Mouse (Mus musculus) lung, postnatal 36 days (tissue): Measurements from ENCODE around the gene Sigirr.

Experiments used
- DNase-seq: peaks from one replicate; pipeline ENCODE4 v3.0.0; 2022; ENCODE audit warnings: mixed read lengths

The Sigirr gene

DNA sequence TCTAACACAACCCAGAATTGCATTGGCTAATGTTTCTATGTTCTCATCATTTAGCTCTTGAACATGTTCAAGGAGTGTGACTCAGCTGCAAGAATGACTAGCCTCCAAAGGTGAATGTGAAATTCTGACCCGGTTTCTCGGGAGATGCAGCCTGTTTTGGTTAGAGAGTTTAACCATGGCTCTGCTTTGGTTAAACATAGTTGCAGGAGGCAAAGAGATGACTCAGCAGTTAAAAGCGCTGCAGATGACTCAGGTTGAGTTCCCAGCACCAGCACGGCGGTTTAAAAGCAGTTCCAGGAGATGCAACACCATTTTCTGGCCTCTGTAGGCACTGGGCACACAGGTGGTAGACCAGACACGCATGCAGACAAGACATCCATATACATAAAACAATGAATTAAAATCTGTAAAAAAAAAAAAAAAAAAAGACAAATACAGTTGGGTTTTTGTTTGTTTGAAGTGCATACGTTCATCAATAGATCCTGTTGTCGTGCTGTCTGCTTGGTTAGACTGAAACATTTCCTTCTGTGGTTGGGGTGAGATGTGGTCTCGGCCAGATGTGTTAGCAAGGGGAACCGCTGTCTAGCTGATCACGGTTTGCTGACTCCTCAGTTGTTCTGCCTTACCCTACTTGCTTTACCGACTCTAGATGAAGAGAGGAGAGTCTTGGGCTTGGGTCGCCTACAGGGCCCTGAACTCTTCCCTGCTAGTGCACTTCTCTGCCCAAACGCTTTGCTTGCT is 41.6 kb downstream of the Sigirr start:
- no peak for DNase-seq

DNA sequence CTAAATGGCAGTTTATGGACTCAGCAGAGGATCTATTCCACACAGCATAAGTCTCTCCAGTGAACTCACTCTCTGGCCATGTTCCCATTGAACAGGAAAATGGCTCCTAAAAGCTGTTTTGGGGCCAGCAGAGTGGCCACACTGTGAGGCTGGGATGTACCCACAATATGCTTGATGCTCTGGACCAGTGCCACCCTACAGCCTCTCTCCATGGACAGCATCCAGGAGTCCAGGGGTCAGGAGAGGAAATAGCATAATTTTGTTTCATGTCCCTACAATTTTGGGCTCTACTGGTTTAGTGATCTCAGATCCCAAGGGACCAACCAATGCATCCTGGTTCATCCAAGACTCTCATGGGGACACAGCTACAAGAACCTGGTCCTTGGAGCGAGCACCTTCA is 42.8 kb downstream of the Sigirr start:
- no peak for DNase-seq

DNA sequence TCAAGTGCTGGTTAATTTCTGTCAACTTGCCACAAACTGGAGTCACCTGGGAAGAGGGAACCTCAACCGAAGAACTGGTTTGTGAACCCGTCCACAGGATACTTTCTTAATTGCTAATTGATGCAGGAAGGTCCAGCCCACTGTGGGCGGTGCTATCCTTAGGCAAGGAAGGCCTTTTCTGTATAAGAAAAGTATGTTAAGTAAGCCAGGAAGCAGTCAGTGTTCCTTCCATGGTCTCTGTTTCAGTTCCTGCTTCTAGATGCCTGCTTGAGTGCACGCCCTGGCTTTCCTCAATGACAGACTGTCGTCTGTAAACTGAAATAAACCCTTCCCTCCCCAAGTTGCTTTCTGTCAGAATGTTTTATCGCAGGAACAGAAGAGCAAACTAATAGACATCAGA is 43.4 kb downstream of the Sigirr start:
- no peak for DNase-seq

DNA sequence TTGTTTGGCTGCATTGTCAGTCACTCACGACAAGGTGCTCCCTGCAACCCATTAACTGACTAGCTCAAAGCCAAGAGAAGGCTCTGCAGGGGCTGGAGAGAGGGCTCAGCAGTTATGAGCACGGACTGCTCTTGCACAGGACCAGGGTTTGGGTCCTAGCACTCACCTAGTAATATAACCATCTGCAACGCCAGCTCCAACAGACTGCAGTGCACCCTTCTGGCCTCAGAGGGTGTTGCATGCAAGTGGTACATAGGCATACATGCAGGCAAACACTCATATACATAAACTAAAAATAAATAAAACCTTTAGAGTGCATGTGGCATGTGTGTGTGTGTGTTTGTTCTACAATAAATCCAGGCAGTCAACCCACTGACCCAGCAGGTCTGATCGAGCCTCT is 44.6 kb downstream of the Sigirr start:
- DNase-seq, result no peak

DNA sequence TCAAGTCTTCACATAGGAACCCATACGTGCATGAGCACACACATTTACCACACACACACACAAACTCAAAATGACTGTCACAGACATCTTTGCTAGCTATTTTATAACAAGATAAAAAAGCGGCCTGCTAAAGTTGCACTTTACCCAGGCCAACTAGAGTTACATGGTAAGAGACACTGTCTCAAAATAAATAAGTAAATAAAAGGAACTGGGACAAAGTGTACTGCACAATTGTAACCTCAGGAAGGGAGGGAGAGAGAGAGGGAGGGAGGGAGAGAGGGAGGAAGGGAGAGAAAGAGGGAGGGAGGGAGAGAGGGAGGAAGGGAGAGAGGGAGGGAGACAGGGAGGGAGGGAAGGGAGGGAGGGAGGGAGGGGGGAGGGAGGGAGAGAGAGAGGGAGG is 48.0 kb downstream of the Sigirr start:
- DNase-seq, result no peak

DNA sequence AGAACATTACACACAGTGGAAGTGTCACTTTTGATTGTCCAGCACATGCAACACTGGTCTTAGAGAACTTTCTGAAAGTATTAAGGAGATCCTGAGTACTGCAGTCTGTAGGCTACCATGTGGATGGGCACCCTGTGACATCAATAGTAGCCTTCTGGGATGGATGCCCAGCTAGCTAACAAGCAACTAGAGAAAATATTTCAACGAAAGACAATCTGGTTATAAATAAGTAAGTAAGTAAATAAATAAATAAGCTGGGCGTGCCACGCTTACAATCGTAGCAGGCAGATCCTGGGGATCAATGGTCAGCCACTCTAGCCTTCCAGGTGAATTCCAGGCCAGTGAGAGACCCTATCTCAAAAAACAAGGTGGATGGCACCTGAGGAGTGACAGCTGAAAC is 48.4 kb downstream of the Sigirr start:
- no peak for DNase-seq

DNA sequence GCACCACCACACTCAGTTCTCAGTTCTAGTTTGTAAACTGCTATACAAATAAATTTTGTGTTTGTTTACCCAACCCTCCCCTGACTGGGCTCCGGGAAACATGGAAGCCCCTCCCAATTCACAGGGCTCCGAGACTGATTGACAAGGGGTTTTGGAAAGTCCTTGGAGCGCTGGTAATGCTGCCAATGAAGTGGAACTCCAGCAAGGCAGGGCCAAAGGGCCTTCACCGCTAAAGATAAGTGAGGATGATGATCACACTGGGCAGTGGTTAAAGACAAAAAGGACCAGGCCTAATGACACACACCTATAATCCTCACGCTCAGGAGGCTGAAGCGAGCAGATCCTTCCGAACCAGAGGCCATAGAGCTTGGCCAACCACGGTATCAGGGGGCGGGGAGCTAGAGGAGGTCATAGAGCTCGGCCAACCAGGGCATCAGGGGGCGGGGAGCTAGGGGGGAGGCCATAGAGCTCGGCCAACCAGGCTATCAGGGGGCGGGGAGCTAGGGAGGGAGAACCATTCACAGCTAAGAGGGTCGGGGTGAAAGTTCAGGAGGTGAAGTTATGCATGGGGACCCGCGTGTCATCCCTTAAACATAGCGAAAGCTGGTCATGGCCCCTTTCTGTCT is 49.2 kb downstream of the Sigirr start:
- no peak for DNase-seq

DNA sequence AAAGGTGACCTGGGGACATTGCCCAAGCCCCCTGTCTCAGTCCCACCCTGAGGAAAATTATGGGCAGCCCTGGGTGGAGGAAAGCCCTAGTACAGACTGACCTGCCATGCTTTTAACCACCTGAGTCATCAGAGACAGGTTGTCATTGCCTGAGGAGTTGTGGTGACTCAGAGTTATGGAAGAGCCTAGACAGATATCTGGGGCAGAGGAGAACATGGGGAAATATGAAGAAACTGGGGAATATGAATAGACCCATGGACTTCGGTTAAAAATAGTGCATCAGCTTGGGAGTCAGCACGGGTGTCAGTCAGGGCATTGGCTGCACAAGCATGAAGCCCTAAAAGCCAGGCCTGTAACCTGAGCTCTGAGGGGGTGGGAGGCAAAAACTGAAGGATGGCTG is 51.0 kb downstream of the Sigirr start:
- DNase-seq, result no peak

DNA sequence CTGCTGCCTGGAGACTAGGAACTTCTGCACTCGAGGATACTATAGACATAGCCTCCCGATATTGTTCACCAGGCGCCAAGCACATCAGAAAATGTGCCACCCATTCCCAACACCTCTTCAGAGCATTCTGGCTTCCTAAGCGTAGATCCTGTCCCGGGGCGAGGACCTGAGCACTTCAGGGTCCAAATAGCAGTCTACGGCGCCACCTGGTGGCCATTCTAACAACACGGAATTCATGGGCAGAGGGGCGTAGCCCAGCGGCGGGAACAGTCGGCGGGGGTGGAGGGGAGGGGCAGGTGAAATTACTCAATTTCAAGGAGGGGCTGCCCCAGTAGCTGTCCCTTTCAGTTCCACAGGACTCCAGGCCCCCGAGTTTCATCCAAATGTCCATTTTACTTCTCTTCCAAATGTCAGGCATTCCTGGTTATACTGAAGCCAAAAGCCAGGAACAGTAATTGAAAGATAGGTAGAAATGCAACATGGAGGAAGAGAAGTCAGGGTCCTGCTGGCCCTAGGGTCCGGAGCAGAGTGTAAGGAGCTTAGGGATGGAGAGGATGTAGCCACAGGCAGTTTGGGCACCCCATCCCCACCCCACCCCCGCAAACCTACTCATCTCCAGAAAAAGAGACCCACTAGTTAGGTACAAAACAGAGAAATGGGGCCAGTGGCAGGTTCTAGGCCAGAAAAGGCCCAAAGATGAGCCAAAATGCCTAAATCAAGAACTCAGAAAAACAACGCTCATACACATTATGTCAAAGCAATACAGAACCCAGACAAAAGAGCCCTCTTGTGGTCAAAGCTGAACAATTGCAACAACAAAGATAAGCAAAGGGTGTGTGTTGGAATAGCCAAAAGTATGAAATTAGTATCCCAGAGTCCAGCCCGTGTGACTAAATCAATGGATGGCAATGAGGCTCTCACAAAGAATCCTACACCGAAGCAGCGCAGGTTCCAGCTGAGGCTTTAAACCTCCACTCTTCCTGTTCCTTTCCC is 51.9 kb downstream of the Sigirr start:
- DNase-seq, result peak; percentile 97

DNA sequence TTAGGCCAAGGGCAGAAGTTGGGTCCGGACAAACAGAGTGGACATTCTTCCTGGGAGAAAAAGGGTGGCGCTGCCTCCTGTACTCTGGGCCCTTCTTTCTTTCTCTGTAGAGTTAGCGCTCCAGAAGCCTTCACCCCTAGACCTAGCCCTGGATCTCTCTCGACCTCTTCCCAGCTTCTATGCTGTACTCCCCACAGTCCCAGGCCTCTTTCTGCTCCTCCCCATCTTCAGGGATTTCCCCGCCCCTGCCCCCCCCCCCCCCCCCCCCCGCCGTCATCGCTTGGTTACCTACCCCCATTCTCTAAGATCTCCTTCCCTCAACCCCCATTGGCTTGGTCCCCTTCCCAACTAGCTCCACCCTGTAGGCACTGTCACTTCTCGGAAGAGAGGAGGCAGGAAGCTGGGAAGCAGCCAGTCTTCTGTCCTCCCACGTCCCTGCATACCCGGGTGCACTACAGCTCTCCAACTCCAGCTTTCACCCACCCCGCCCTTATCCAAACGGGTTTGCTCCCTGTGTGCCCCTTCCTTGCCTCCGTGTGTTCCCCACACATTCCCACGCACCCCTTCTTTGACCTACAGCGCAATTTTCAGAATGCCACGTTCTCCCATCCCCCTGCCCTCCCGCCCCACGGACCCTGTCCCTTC is 52.7 kb downstream of the Sigirr start:
- peak; percentile 91 for DNase-seq

DNA sequence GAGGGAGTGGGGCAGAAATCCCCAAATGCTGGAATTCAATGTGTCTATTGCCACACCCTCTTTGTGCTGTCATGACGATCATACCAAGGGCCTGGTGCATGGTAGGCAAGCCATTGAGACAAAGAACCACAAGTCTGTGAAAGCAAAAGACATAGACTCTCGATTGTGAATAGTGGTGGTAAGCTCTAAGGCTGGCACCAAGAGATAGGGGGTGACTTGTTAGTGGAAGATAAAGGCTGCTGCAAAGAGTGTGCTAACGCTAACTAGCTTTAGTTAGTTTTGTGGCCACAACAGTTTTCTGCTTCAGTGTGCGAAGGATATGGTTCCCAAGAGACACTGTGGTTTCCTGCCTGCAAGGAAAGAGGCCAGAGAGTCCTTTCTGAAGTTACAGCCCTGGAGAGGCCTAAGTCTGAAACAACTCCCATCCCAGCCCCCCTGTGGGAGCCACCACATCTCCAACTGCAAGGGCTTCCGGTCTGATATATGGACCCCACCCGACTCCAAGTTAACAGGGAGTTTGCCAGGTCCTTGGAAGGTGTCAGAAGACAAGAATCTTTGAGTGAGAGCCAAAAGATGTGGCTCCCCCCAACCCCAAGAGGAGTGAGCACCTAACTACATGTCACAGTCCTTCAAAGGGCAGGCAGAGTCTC is 53.3 kb downstream of the Sigirr start:
- peak; percentile 43 for DNase-seq

DNA sequence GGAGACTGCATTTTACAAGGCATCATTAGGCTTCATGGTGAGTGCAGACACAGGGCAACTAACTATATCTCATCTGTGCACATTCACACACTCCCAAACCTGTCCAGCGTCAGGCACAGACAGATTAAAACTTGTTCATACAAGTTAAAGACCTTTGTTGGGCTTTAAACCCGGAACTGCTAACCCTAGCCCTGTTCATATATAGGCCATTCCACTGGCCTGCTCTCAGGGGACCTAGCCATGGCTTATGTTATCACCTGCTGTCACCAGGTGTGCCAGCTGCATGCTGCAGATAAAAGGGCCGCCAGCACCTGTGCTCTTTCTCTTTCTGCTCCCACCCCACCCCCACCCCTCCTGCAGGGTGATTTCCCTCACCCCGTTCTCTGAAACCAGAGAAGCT is 57.8 kb downstream of the Sigirr start:
- no peak for DNase-seq

DNA sequence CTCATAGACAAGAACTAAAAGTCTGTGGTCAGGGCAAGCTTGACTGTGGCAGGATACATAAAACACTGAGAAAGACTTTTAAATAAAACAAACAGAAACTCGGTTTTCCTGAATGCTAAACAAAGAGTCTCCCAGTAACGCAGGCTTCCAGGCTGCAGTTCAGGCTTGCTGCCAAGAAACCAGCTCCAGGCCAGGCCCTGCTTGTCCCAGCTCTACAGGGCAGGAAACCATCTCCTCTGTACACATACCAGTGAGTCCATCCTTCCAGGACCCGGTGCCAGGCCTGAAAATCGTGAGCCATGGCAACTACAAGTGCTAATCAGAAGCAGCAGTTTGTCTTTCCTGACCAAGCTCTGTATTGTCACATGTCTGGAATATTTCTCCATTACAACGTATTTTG is 58.7 kb downstream of the Sigirr start:
- DNase-seq, result peak; percentile 91
